Mouse (Mus musculus): ENCODE measurements at regions not wholly inside any gene's neighbourhood (a gene's known extent, or its start where the extent isn't known, plus 50 kb on each side); places are given as distances from the start of the nearest gene placed in this dataset.

GRCm38 (mm10) chr2:75472489-75472888, 186.6 kb upstream of the Hnrnpa3 start:
- DNase-seq, result no peak
- no peak overlapping the region for H3K4me3 ChIP-seq (ENCODE audit: control insufficient read depth, insufficient read depth, low read length)
- no peak for TF ChIP-seq POLR2A (IDR thresholded peaks at IDR 0.05; ENCODE audit: control insufficient read depth, extremely low read depth, insufficient read depth, low read length, poor library complexity)
- TF ChIP-seq CTCF (IDR thresholded peaks at IDR 0.05; ENCODE audit: borderline replicate concordance, control insufficient read depth, extremely low read depth, insufficient read depth, low read length, poor library complexity), result no peak
- no peak overlapping the region for H3K27ac ChIP-seq (ENCODE audit: control insufficient read depth, insufficient read depth, low read length)
- H3K27me3 ChIP-seq (ENCODE audit: control insufficient read depth, insufficient read depth, low read length), result no peaks in the 10 kb centered on the region
- 90% methylated on average over 9 of the region's 9 CpGs for WGBS
- no peaks in the 10 kb centered on the region for H3K36me3 ChIP-seq (ENCODE audit: control insufficient read depth, insufficient read depth, low read length)
- peaks cover 27% of the 10 kb centered on the region for H3K4me1 ChIP-seq (replicated peaks; ENCODE audit: control insufficient read depth, insufficient read depth, low read length)

GRCm38 (mm10) chr2:75474509-75474908, 184.6 kb upstream of the Hnrnpa3 start:
- TF ChIP-seq CTCF (IDR thresholded peaks at IDR 0.05; ENCODE audit: borderline replicate concordance, control insufficient read depth, extremely low read depth, insufficient read depth, low read length, poor library complexity) (no peak), POLR2A (IDR thresholded peaks at IDR 0.05; ENCODE audit: control insufficient read depth, extremely low read depth, insufficient read depth, low read length, poor library complexity) (no peak)
- no peak overlapping the region for H3K4me3 ChIP-seq (ENCODE audit: control insufficient read depth, insufficient read depth, low read length)
- no peaks in the 10 kb centered on the region for H3K36me3 ChIP-seq (ENCODE audit: control insufficient read depth, insufficient read depth, low read length)
- H3K4me1 ChIP-seq (replicated peaks; ENCODE audit: control insufficient read depth, insufficient read depth, low read length), result peaks cover 19% of the 10 kb centered on the region
- H3K27ac ChIP-seq (ENCODE audit: control insufficient read depth, insufficient read depth, low read length), result no peak overlapping the region
- no peaks in the 10 kb centered on the region for H3K27me3 ChIP-seq (ENCODE audit: control insufficient read depth, insufficient read depth, low read length)
- 95% methylated on average over 6 of the region's 6 CpGs for WGBS
- DNase-seq, result no peak

DNA sequence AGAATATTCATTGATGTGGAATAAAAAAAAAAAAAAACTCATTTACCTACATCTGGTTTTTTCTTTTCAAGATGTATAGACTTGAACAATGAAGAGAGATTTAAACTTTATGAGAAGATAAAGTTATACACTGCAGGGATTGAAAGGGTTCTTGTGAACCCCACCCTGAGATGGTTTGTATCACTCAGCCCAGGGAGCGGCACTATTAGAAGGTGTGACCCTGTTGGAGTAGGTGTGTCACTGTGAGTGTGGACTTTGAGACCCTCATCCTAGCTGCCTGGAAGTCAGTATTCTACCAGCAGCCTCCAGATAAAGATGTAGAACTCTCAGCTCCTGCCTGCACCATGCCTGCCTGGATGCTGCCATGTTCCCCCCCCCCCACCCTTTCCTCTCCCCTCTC, 182.7 kb upstream of the Hnrnpa3 start:
- no peak overlapping the region for H3K4me3 ChIP-seq (ENCODE audit: control insufficient read depth, insufficient read depth, low read length)
- 97% methylated on average over 1 of the region's 1 CpGs for WGBS

DNA sequence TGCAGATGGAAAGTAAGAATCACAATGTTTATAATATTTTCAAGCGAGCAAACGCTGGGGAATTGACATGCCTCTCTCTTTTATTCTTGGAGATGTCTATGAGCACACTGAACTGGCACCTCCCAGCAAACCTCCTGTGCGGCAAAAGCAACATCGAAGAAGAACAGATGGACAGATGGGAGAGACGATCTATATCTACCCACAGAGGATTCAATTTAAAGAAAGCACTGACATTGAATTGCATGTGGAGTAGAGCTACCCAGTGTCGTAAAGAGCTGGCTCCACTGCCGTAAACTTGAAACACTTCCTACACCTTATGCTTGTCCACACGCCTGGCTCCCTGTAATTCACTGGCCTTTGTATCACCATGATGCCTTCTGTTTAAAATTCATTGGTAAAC, 182.0 kb upstream of the Hnrnpa3 start:
- TF ChIP-seq CTCF (IDR thresholded peaks at IDR 0.05; ENCODE audit: borderline replicate concordance, control insufficient read depth, extremely low read depth, insufficient read depth, low read length, poor library complexity), result no peak
- no peak for TF ChIP-seq POLR2A (IDR thresholded peaks at IDR 0.05; ENCODE audit: control insufficient read depth, extremely low read depth, insufficient read depth, low read length, poor library complexity)
- whole genome bisulfite sequencing, result 97% methylated on average over 8 of the region's 8 CpGs
- no peaks in the 10 kb centered on the region for H3K36me3 ChIP-seq (ENCODE audit: control insufficient read depth, insufficient read depth, low read length)
- no peak for DNase-seq
- no peak overlapping the region for H3K27ac ChIP-seq (ENCODE audit: control insufficient read depth, insufficient read depth, low read length)
- peaks cover 5% of the 10 kb centered on the region; the same call in 1 of the 2 replicates for H3K4me1 ChIP-seq (replicated peaks; ENCODE audit: control insufficient read depth, insufficient read depth, low read length)
- H3K27me3 ChIP-seq (ENCODE audit: control insufficient read depth, insufficient read depth, low read length), result no peaks in the 10 kb centered on the region
- H3K4me3 ChIP-seq (ENCODE audit: control insufficient read depth, insufficient read depth, low read length), result no peak overlapping the region

More for the DNA sequence above, 182.7 kb upstream of the Hnrnpa3 start:
- H3K4me1 ChIP-seq (replicated peaks; ENCODE audit: control insufficient read depth, insufficient read depth, low read length), result peaks cover 8% of the 10 kb centered on the region
- no peaks in the 10 kb centered on the region for H3K27me3 ChIP-seq (ENCODE audit: control insufficient read depth, insufficient read depth, low read length)
- H3K27ac ChIP-seq (ENCODE audit: control insufficient read depth, insufficient read depth, low read length), result no peak overlapping the region
- TF ChIP-seq POLR2A (IDR thresholded peaks at IDR 0.05; ENCODE audit: control insufficient read depth, extremely low read depth, insufficient read depth, low read length, poor library complexity), result no peak
- TF ChIP-seq CTCF (IDR thresholded peaks at IDR 0.05; ENCODE audit: borderline replicate concordance, control insufficient read depth, extremely low read depth, insufficient read depth, low read length, poor library complexity), result no peak
- no peaks in the 10 kb centered on the region for H3K36me3 ChIP-seq (ENCODE audit: control insufficient read depth, insufficient read depth, low read length)
- no peak for DNase-seq

- TF ChIP-seq POLR2A (IDR thresholded peaks at IDR 0.05; ENCODE audit: control insufficient read depth, extremely low read depth, insufficient read depth, low read length, poor library complexity) (no peak), CTCF (IDR thresholded peaks at IDR 0.05; ENCODE audit: borderline replicate concordance, control insufficient read depth, extremely low read depth, insufficient read depth, low read length, poor library complexity) (no peak)
- WGBS, result 92% methylated on average over 5 of the region's 5 CpGs
These were observed 179.5 kb upstream of the Hnrnpa3 start for GRCm38 (mm10) chr2:75479546-75479945.

DNA sequence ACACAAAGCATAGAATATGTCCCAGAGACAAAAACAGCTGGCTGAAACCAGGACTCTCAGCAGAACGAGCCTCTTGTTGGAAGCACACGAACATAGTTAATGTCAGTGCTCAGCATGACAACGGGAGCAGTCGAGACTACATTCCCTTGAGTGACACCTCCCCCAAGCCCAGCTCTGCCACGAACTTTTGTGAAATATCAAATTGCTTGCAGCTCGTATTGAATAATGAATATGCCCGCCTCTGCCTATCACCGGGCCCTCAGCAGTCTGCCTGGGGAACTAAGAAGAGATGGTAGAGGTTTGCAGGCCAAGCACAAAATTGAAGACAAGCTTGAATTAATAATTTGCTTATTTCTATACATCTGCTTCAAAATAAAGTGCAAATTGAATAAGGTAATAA, 177.2 kb upstream of the Hnrnpa3 start:
- no peaks in the 10 kb centered on the region for H3K4me1 ChIP-seq (replicated peaks; ENCODE audit: control insufficient read depth, insufficient read depth, low read length)
- no peaks in the 10 kb centered on the region for H3K27me3 ChIP-seq (ENCODE audit: control insufficient read depth, insufficient read depth, low read length)
- no peaks in the 10 kb centered on the region for H3K36me3 ChIP-seq (ENCODE audit: control insufficient read depth, insufficient read depth, low read length)
- no peak overlapping the region for H3K4me3 ChIP-seq (ENCODE audit: control insufficient read depth, insufficient read depth, low read length)
- WGBS, result 95% methylated on average over 8 of the region's 8 CpGs
- no peak for TF ChIP-seq POLR2A (IDR thresholded peaks at IDR 0.05; ENCODE audit: control insufficient read depth, extremely low read depth, insufficient read depth, low read length, poor library complexity)
- no peak for TF ChIP-seq CTCF (IDR thresholded peaks at IDR 0.05; ENCODE audit: borderline replicate concordance, control insufficient read depth, extremely low read depth, insufficient read depth, low read length, poor library complexity)
- H3K27ac ChIP-seq (ENCODE audit: control insufficient read depth, insufficient read depth, low read length), result no peak overlapping the region
- no peak for DNase-seq

More at GRCm38 (mm10) chr2:75479546-75479945, 179.5 kb upstream of the Hnrnpa3 start:
- Histone ChIP-seq H3K27ac (ENCODE audit: control insufficient read depth, insufficient read depth, low read length) (no peak overlapping the region), H3K4me1 (replicated peaks; ENCODE audit: control insufficient read depth, insufficient read depth, low read length) (no peaks in the 10 kb centered on the region), H3K36me3 (ENCODE audit: control insufficient read depth, insufficient read depth, low read length) (no peaks in the 10 kb centered on the region), H3K4me3 (ENCODE audit: control insufficient read depth, insufficient read depth, low read length) (no peak overlapping the region), H3K27me3 (ENCODE audit: control insufficient read depth, insufficient read depth, low read length) (no peaks in the 10 kb centered on the region)
- no peak for DNase-seq

DNA sequence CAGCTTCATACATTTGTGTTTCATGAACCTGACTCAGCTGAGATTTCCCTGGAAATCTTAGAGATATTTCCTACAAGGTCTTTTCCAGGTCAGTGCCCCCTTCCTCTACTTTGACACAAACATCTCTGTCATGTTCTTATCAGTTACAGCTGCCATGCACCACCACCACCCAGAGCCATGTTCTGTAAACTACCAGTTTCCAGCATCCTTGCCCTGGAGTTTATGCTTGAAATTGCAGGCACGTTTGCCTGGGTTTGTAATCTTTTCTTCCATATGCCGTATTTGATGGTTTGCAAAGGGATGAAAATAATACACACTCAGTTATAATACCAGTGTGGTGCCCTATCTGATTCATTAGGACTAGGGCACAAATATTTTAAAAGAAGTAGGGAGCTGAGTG, 176.6 kb upstream of the Hnrnpa3 start:
- Histone ChIP-seq H3K4me3 (ENCODE audit: control insufficient read depth, insufficient read depth, low read length) (no peak overlapping the region), H3K27me3 (ENCODE audit: control insufficient read depth, insufficient read depth, low read length) (no peaks in the 10 kb centered on the region), H3K4me1 (replicated peaks; ENCODE audit: control insufficient read depth, insufficient read depth, low read length) (no peaks in the 10 kb centered on the region), H3K27ac (ENCODE audit: control insufficient read depth, insufficient read depth, low read length) (no peak overlapping the region), H3K36me3 (ENCODE audit: control insufficient read depth, insufficient read depth, low read length) (no peaks in the 10 kb centered on the region)
- TF ChIP-seq POLR2A (IDR thresholded peaks at IDR 0.05; ENCODE audit: control insufficient read depth, extremely low read depth, insufficient read depth, low read length, poor library complexity) (no peak), CTCF (IDR thresholded peaks at IDR 0.05; ENCODE audit: borderline replicate concordance, control insufficient read depth, extremely low read depth, insufficient read depth, low read length, poor library complexity) (no peak)
- DNase-seq, result no peak
- WGBS, result 83% methylated on average over 2 of the region's 2 CpGs
